Mouse (Mus musculus) ES-E14 (cell line): ENCODE measurements around the gene Gm8947.

Source experiments
- CHD2 ChIP-seq: IDR thresholded peaks from 2 replicates; pipeline ENCODE4 v1.6.1; 2014; ENCODE audit warnings: mild to moderate bottlenecking, low read depth, low read length, inconsistent platforms
- ZC3H11A ChIP-seq: IDR thresholded peaks from 2 replicates; pipeline ENCODE4 v1.6.1; 2012; ENCODE audit warnings: low read depth, mild to moderate bottlenecking, inconsistent platforms, low read length, borderline replicate concordance

GRCm38 (mm10) chr1:151178505-151179083 is 13.6 kb upstream of the Gm8947 start:
- TF ChIP-seq CHD2: no peak
- TF ChIP-seq ZC3H11A: no peak
